Comparison of ENCODE assay signal across 8 mouse cellular contexts in genomic region chr4:126321111-126321853, GRCm38 (mm10). TPM values are rescaled to one million over a fixed set of nuclear protein-coding genes. Genes with fewer than 3 reads are reported as not detected.
DNase-seq lines count a peak whose midpoint lies in the region; ATAC-seq and TF ChIP-seq lines count a peak whose summit lies in the region.

Adprhl2 (minus strand) TSS chr4:126321703.

- H3K4me1 ChIP-seq in MEL (ENCODE audit: control insufficient read depth in 1 of 2, insufficient read depth in 2 of 2, low read length in 2 of 2): peaks cover 3 to 6% of the 10 kb centered on the region in 2 experiments; a peak in 1 of 4 replicates
- H3K4me1 ChIP-seq in cerebellum, adult 2 months (ENCODE audit: control insufficient read depth, insufficient read depth, low read length): no peaks in the 10 kb centered on the region
- H3K4me1 ChIP-seq in lung, embryonic 16.5 days (replicated peaks; ENCODE audit: control insufficient read depth, insufficient read depth, low read length): peaks cover 15% of the 10 kb centered on the region

- H3K27me3 ChIP-seq in MEL (ENCODE audit: control insufficient read depth in 1 of 2, insufficient read depth in 2 of 2, low read length in 2 of 2): no peaks in the 10 kb centered on the region
- H3K27me3 ChIP-seq in cerebellum, adult 2 months (ENCODE audit: control insufficient read depth, insufficient read depth, low read length): no peaks in the 10 kb centered on the region
- peaks cover 5% of the 10 kb centered on the region; the same call in 1 of the 2 replicates for H3K27me3 ChIP-seq in lung, embryonic 16.5 days (ENCODE audit: control insufficient read depth, insufficient read depth, low read depth, low read length)

- peak within 1 kb of the TSS; percentile 93 for H3K4me2 ChIP-seq in lung, embryonic 16.5 days (ENCODE audit: low read depth, low read length)

- peak within 1 kb of the TSS; percentile 89 for H3K9ac ChIP-seq in MEL (ENCODE audit: control insufficient read depth, low read depth, low read length, poor library complexity, severe bottlenecking)
- peak within 1 kb of the TSS; percentile 81 for H3K9ac ChIP-seq in lung, embryonic 16.5 days (ENCODE audit: low read length)

- peaks cover 14% of the 10 kb centered on the region for H3K79me2 ChIP-seq in MEL (ENCODE audit: control insufficient read depth, insufficient read depth, low read length, poor library complexity)

- under 1% methylated on average over 77 of the region's 80 CpGs for WGBS in cerebellum, adult 2 months
- WGBS in lung, embryonic 16.5 days: under 1% methylated on average over 80 of the region's 80 CpGs

- peak; percentile 72 to 92; a peak in 3 of 4 replicates for TF ChIP-seq POLR2A in MEL (IDR thresholded peaks at IDR 0.05; ENCODE audit: control insufficient read depth in 1 of 2, insufficient read depth in 1 of 2, low read depth in 1 of 2, low read length in 2 of 2, poor library complexity in 1 of 2)
- peak; percentile 60 for TF ChIP-seq POLR2A in cerebellum, adult 2 months (IDR thresholded peaks at IDR 0.05; ENCODE audit: borderline replicate concordance, insufficient read depth, low read length)

- peak; percentile 28; the same call in 1 of the 2 replicates for TF ChIP-seq RAD21 in MEL (IDR thresholded peaks at IDR 0.05; ENCODE audit: low read depth, low read length)

- TF ChIP-seq EP300 in MEL (IDR thresholded peaks at IDR 0.05; ENCODE audit: low read depth in 1 of 2, low read length in 2 of 2): peak in 1 of 2 experiments; percentile 56; a peak in 1 of 4 replicates

- H3K9me3 ChIP-seq in MEL (replicated peaks; ENCODE audit: insufficient read depth, low read length): no peaks in the 10 kb centered on the region
- H3K9me3 ChIP-seq in lung, embryonic 16.5 days (ENCODE audit: control insufficient read depth, low read length): no peaks in the 10 kb centered on the region

- peak within 1 kb of the TSS; percentile 67 to 89 for H3K4me3 ChIP-seq in MEL (ENCODE audit: control insufficient read depth in 1 of 2, insufficient read depth in 1 of 2, low read depth in 2 of 2, low read length in 2 of 2)
- peak within 1 kb of the TSS; percentile 79 for H3K4me3 ChIP-seq in cerebellum, adult 2 months (replicated peaks; ENCODE audit: insufficient read depth, low read depth, low read length)
- H3K4me3 ChIP-seq in lung, embryonic 16.5 days (ENCODE audit: low read length): peak within 1 kb of the TSS; percentile 82

- TF ChIP-seq CTCF in MEL (IDR thresholded peaks at IDR 0.05 in 2 of 3, conservative IDR thresholded peaks at IDR 0.05 in 1 of 3; ENCODE audit: control insufficient read depth in 1 of 3, insufficient read depth in 1 of 3, low read depth in 2 of 3, low read length in 3 of 3, poor library complexity in 1 of 3, severe bottlenecking in 1 of 3): peak; percentile 83 to 100 (median 100)
- peak; percentile 99 for TF ChIP-seq CTCF in cerebellum, adult 2 months (IDR thresholded peaks at IDR 0.05; ENCODE audit: borderline replicate concordance, insufficient read depth, low read depth, low read length)

- peak; percentile 98 for DNase-seq in MEL (ENCODE audit: low read depth, low spot score)
- peak; percentile 96 to 100 for DNase-seq in cerebellum, adult 2 months
- peak; percentile 96 for DNase-seq in forelimb bud, embryonic 11.5 days (ENCODE audit: low read depth, low spot score)
- DNase-seq in layer of hippocampus, adult 9-10 months (ENCODE audit: low spot score): peak; percentile 93
- DNase-seq in ovary, postnatal 10 days (ENCODE audit: low spot score): peak; percentile 100
- DNase-seq in thymus, postnatal 10 days (ENCODE audit: low spot score in 2 of 2): peak; percentile 96 to 100

- peak within 1 kb of the TSS; percentile 52 for H3K27ac ChIP-seq in MEL (ENCODE audit: control insufficient read depth, low read depth, low read length)
- H3K27ac ChIP-seq in cerebellum, adult 2 months (ENCODE audit: insufficient read depth, low read length): peak within 1 kb of the TSS; percentile 34; the same call in 1 of the 2 replicates
- peak within 1 kb of the TSS; percentile 50 for H3K27ac ChIP-seq in lung, embryonic 16.5 days (ENCODE audit: low read length)

- peak; percentile 95 to 97 for ATAC-seq in hematopoietic stem cell, adult 5-6 weeks (replicated peaks in 1 of 2; ENCODE audit: insufficient read depth in 1 of 2, low FRiP score in 2 of 2, low TSS enrichment in 1 of 2, low read depth in 1 of 2, poor library complexity in 2 of 2, severe bottlenecking in 2 of 2)
- ATAC-seq in lung, embryonic 16.5 days (ENCODE audit: low read depth): peak; percentile 89

- peaks cover 0 to 4% of the 10 kb centered on the region in 2 experiments; a peak in 2 of 4 replicates for H3K36me3 ChIP-seq in MEL (ENCODE audit: control insufficient read depth in 1 of 2, insufficient read depth in 2 of 2, low read length in 2 of 2)
- peaks cover 22% of the 10 kb centered on the region for H3K36me3 ChIP-seq in lung, embryonic 16.5 days (ENCODE audit: control insufficient read depth, insufficient read depth, low read length)

TF ChIP-seq in MEL, 35 proteins besides CTCF, POLR2A, EP300 and RAD21:
- no peak for TF ChIP-seq TAL1 (IDR thresholded peaks at IDR 0.05; ENCODE audit: low read length)
- no peak for TF ChIP-seq ZC3H11A (IDR thresholded peaks at IDR 0.05; ENCODE audit: low read depth, low read length)
- TF ChIP-seq POLR2AphosphoS2 (IDR thresholded peaks at IDR 0.05; ENCODE audit: low read length): 0 out of 2 replicates have a peak, but pooled peaks have one; percentile 37
- TF ChIP-seq ETS1 (IDR thresholded peaks at IDR 0.05; ENCODE audit: low read depth, low read length): peak; percentile 13; the same call in 1 of the 2 replicates
- peak; percentile 58; the same call in 1 of the 2 replicates for TF ChIP-seq MXI1 (IDR thresholded peaks at IDR 0.05; ENCODE audit: low read depth, low read length)
- peak; percentile 70 for TF ChIP-seq SMC3 (IDR thresholded peaks at IDR 0.05; ENCODE audit: low read depth, low read length)
- peak; percentile 63; the same call in 1 of the 2 replicates for TF ChIP-seq TBP (IDR thresholded peaks at IDR 0.05; ENCODE audit: low read depth, low read length)
- no peak for TF ChIP-seq USF2 (IDR thresholded peaks at IDR 0.05; ENCODE audit: borderline replicate concordance in 1 of 2, insufficient read depth in 1 of 2, low read depth in 1 of 2, low read length in 2 of 2)
- peak; percentile 88 for TF ChIP-seq NELFE (IDR thresholded peaks at IDR 0.05; ENCODE audit: low read depth, low read length)
- peak; percentile 93 for TF ChIP-seq ELF1 (IDR thresholded peaks at IDR 0.05; ENCODE audit: low read depth, low read length)
- no peak for TF ChIP-seq MEF2A (IDR thresholded peaks at IDR 0.05; ENCODE audit: extremely low read depth, insufficient replicate concordance, low read depth, low read length, poor library complexity, severe bottlenecking)
- peak; percentile 79 for TF ChIP-seq SIN3A (IDR thresholded peaks at IDR 0.05; ENCODE audit: low read length)
- peak; percentile 91 for TF ChIP-seq HCFC1 (IDR thresholded peaks at IDR 0.05; ENCODE audit: low read depth, low read length)
- peak; percentile 16; the same call in 1 of the 2 replicates for TF ChIP-seq MAZ (IDR thresholded peaks at IDR 0.05; ENCODE audit: low read depth, low read length)
- TF ChIP-seq MAX (IDR thresholded peaks at IDR 0.05; ENCODE audit: low read length): peak; percentile 59; the same call in 1 of the 2 replicates
- TF ChIP-seq JUND (IDR thresholded peaks at IDR 0.05; ENCODE audit: low read depth, low read length): 0 out of 2 replicates have a peak, but pooled peaks have one; percentile 23
- peak; percentile 32; the same call in 1 of the 2 replicates for TF ChIP-seq MYC (IDR thresholded peaks at IDR 0.05; ENCODE audit: low read depth, low read length)
- TF ChIP-seq GABPA (IDR thresholded peaks at IDR 0.05; ENCODE audit: low read depth, low read length): peak; percentile 83; the same call in 1 of the 2 replicates
- TF ChIP-seq NRF1 (IDR thresholded peaks at IDR 0.05; ENCODE audit: insufficient read depth, low read depth, low read length, poor library complexity, severe bottlenecking): peak; percentile 42; the same call in 1 of the 2 replicates

RNA-seq across cellular contexts. Expression of gene Adprhl2, which starts in this region (rescaled TPM):
- 53.2 and 62.0 TPM in 2 replicates for total RNA-seq in MEL (2012; rRNA removed)
- 10 to 100 TPM in 1 of 2 experiments, not detected in 1; 53.7 TPM for polyA plus RNA-seq in MEL (2012; ENCODE audit: insufficient read depth in 1 of 2, insufficient read length in 2 of 2, low read depth in 1 of 2, low replicate concordance in 2 of 2, missing spikeins in 1 of 2)
- 45.8 and 49.7 TPM in 2 replicates for polyA plus RNA-seq in cerebellum, adult 2 months (2012; rRNA removed)
- 27.8 and 30.4 TPM in 2 replicates for total RNA-seq in hematopoietic stem cell, adult 5-6 weeks (2017)
- polyA plus RNA-seq in lung, embryonic 16.5 days (2015; fragmentation: Nextera tagmentation; extraction: Ambion mirVana): 61.0 and 65.3 TPM in 2 replicates

Comparison
In these comparisons a context has a peak if more than half of its experiments do, and no peak if none do; other contexts are left out.
1. Peak in every context shown above with its lines: DNase-seq, ATAC-seq, H3K4me3 ChIP-seq and H3K27ac ChIP-seq.